Mouse (Mus musculus) right cerebral cortex, postnatal 14 days (tissue): ENCODE measurements around the gene Grik4.

ENCODE experiments used
- DNase-seq: peaks from one replicate; pipeline ENCODE4 v3.0.0; 2022

Gene Grik4

DNA sequence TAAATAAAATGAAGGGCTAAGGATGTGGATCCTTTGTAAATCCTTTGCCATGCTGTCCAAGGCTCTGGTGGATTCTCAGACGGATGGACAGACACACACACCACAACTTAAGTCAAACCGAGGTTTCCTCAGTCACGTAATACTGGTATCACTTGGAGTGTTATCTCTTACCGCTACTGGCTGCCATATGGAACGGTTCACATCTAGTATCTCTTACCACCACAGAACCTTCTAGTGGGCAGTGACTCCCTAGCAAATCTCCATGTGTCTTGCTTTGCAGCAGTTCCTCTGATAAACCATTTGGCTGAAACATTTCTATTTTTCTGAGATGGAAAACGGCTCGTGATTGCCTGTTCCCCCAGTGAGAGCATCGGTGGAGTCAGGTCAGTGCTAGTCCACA, 470.0 kb downstream of the Grik4 start:
- no peak for DNase-seq

DNA sequence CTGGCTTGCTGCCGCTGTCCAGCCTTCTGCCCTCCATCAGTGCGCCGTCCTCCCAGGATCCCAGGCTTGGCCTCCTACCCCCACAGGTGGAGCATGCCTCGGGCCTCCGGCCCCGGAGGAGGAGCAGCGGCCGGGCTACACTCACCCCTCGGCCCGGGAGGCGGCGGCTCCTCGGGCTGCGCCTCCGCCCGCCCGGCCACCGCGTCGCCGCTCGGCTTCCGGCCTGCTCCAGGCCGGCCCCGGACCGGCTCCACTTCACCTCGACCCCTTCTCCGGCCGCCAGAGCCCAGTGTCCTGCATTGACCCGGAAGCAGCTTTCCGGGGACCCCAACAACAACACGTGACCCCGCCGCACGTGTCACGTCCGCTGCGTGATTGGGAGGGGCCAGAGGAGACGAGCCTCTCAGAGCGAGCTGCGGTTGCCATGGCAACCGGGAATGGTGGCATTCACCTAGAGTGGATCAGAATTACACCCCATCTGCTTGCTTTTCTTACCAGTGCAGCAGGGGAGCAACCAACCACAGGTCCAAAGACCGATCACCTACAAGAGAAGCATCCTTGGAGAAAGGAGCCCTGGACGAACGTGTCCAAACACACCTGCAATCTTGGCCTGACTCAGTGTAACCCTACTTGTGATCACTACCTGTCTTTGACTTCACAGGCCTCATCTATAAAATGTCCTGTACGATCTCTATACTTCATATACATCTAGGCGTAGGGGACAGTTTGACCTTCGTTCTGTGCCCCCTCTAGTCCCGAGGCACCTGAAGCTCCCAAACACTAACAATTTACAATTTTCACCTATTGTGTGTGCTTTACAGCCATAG, 472.2 kb downstream of the Grik4 start:
- peak; percentile 95 for DNase-seq

DNA sequence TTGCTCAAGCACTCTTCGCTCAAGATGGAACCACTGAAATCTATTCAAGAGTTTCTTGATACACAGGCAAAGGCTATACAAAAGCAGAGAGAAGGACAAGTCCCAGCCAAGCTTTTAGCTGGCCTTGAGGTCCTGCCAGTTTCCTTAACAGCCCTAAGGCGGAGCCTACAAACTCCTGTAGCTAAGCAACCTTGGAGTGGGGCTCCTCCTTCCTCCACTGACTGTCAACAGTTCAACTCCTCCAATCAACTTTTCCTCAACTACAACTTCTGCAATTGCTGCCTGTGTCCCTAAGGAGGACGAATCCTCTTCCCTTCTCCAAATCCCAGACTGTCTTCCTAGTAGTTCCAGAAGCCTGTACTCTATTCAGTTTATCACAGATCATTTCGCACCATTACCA, 473.1 kb downstream of the Grik4 start:
- no peak for DNase-seq

DNA sequence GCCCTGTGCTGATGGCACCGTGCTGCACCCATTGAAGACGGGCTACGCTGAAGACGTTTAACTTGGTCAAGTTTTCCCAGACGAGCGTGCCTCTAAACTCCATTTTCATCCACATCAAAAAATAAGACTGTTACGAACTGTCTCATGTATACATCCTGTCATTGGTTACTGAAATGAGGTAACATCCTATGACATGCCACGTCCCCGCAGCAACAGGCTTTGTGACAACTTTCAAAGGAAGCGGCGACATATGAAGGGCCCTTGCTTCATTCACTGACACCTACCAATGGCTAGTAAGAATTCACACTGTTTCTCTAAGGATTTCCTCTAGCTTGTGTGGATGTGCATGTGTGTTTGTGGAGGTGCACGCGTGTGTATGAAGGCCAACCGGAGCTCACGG, 475.0 kb downstream of the Grik4 start:
- DNase-seq, result no peak

DNA sequence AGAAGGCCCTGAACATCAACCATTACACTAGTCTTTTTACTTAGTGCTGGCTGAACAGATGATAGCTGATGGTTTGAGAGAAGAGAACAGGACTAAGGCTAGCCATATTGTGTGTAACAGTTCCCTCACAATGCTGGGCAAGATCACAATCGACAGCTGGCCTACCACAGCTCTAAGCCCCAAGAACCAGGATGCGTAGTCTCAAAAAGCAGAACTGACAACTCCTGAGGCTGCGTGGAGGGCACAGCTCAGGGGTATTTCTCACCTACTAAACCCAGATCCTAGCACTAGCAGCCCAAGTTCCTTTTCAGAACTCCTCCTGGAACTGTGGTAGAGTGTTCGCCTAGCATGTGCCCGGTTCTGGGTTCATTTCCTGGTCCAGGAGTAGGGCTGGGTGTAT, 475.9 kb downstream of the Grik4 start:
- DNase-seq, result no peak
